ENCODE assay signal across 7 mouse cellular contexts in the genomic region with DNA sequence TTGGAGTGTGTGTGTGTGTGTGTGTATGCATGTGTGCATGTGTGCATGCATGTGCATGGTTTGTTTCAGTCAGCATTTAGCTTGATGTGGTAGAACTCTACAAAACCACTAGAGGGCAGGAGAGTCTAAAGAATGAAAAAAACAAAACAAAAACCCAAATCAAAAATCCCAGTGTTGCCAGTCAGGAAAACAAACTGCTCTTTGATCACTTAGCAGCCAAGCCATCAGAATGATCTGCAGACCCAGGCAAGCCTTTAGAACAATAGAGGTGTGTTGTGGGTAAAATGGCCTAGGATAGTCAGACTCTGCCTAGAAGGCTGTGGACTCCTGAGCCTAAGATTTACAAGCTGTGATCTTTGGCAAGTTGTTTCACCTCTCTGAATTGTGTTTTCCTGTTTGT.
DNase-seq lines count a peak whose midpoint lies in the region; ATAC-seq lines count a peak whose summit lies in the region.

No protein-coding gene starts in this region.

- H3K9ac ChIP-seq in hindbrain, embryonic 11.5 days (ENCODE audit: low read depth, low read length): no peak overlapping the region
- no peak overlapping the region for H3K9ac ChIP-seq in midbrain, embryonic 12.5 days (replicated peaks)

- ATAC-seq in hindbrain, embryonic 11.5 days (ENCODE audit: low FRiP score): no peak
- ATAC-seq in midbrain, embryonic 12.5 days (ENCODE audit: low FRiP score, low read depth): peak; percentile 44; the same call in 1 of the 2 replicates

- H3K27me3 ChIP-seq in hindbrain, embryonic 11.5 days (ENCODE audit: control insufficient read depth, insufficient read depth, low read length): no peaks in the 10 kb centered on the region
- no peaks in the 10 kb centered on the region for H3K27me3 ChIP-seq in midbrain, embryonic 12.5 days

- H3K27ac ChIP-seq in hindbrain, embryonic 11.5 days (ENCODE audit: low read depth, low read length): no peak overlapping the region
- H3K27ac ChIP-seq in midbrain, embryonic 12.5 days (replicated peaks): no peak overlapping the region

- no peaks in the 10 kb centered on the region for H3K36me3 ChIP-seq in hindbrain, embryonic 11.5 days (ENCODE audit: control insufficient read depth, insufficient read depth, low read length)
- no peaks in the 10 kb centered on the region for H3K36me3 ChIP-seq in midbrain, embryonic 12.5 days

- intact Hi-C loops in left cerebral cortex, postnatal 25 days (cut with DNase I): loop anchor here (2.0 to 5.0 kb wide), 2 partner anchors 136 to 1166 kb away; no protein-coding TSS in a partner anchor
- intact Hi-C loops in left cerebral cortex, postnatal 36 days (cut with DNase I): loop anchor here (2.0 to 5.0 kb wide), 2 partner anchors 134 to 1176 kb away; no protein-coding TSS in a partner anchor

- H3K4me1 ChIP-seq in hindbrain, embryonic 11.5 days (replicated peaks; ENCODE audit: control insufficient read depth, insufficient read depth, low read length): no peaks in the 10 kb centered on the region
- no peaks in the 10 kb centered on the region for H3K4me1 ChIP-seq in midbrain, embryonic 12.5 days

- H3K9me3 ChIP-seq in hindbrain, embryonic 11.5 days (ENCODE audit: control insufficient read depth, low read length): no peaks in the 10 kb centered on the region
- no peaks in the 10 kb centered on the region for H3K9me3 ChIP-seq in midbrain, embryonic 12.5 days

- no peak overlapping the region for H3K4me2 ChIP-seq in hindbrain, embryonic 11.5 days (replicated peaks; ENCODE audit: low read depth, low read length)
- H3K4me2 ChIP-seq in midbrain, embryonic 12.5 days (replicated peaks): no peak overlapping the region

- peak; percentile 12 to 24 for DNase-seq in left cerebral cortex, postnatal 25 days (ENCODE audit: low spot score in 2 of 2)
- no peak for DNase-seq in left cerebral cortex, postnatal 36 days (ENCODE audit: low spot score in 2 of 2)
- peak; percentile 37 for DNase-seq in brain, embryonic 18.5 days (ENCODE audit: low read depth, low spot score)
- DNase-seq in hindbrain, embryonic 11.5 days (ENCODE audit: low spot score): peak; percentile 68
- no peak for DNase-seq in adrenal gland, postnatal 14 days
- DNase-seq in testis, postnatal 14 days (ENCODE audit: low spot score): no peak

- no peak overlapping the region for H3K4me3 ChIP-seq in hindbrain, embryonic 11.5 days (ENCODE audit: low read depth, low read length)
- no peak overlapping the region for H3K4me3 ChIP-seq in midbrain, embryonic 12.5 days

Comparison
In these comparisons a context has a peak if more than half of its experiments do, and no peak if none do; other contexts are left out.
1. DNase-seq: peak in left cerebral cortex, postnatal 25 days (2 of 2), brain, embryonic 18.5 days (single experiment) and hindbrain, embryonic 11.5 days (single experiment); none in left cerebral cortex, postnatal 36 days (0 of 2), adrenal gland, postnatal 14 days (single experiment) and testis, postnatal 14 days (single experiment).